Mouse (Mus musculus): ENCODE measurements around the gene Txnrd3.

The Txnrd3 gene

DNA sequence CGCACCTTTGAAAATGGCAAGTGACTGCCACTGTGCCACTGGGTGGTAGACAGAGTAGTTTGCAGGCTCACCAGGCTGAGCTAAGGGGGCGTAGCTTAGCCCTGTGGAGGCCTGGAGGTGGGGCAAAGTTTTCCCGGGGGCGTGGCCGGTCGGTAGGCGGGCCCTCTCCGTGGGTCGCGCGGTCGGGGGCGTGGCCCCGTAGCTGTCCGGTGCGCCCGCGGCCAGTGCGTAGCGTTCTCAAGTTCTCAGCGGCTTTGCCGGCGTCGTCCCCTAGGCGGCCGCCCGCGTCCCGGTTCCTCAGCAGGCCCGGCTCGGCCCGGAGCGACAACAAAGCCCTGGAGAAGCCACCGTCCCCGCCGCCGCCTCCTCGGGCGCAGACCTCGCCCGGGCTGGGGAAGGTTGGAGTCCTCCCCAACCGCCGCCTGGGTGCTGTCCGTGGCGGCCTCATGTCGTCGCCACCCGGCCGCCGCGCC lies at the start of gene Txnrd3:
Txnrd3 (plus strand) TSS at position 191 of the 473 bp plus-strand sequence.
- DNase-seq (ENCODE audit: low read depth), result peak; percentile 92

GRCm38 (mm10) chr6:89595018-89595776 lies 48.6 kb upstream of the Txnrd3 start, which contains the start of gene Chchd6:
Gene Chchd6, minus strand, starts transcription at chr6:89595652.
- DNase-seq (ENCODE audit: low read depth), result peak; percentile 92

GRCm38 (mm10) chr6:89595777-89596146 lies 48.0 kb upstream of the Txnrd3 start:
- no peak for DNase-seq (ENCODE audit: low read depth)

- no peak for DNase-seq (ENCODE audit: low read depth)
These were observed 47.3 kb upstream of the Txnrd3 start for GRCm38 (mm10) chr6:89596510-89596909.

DNA sequence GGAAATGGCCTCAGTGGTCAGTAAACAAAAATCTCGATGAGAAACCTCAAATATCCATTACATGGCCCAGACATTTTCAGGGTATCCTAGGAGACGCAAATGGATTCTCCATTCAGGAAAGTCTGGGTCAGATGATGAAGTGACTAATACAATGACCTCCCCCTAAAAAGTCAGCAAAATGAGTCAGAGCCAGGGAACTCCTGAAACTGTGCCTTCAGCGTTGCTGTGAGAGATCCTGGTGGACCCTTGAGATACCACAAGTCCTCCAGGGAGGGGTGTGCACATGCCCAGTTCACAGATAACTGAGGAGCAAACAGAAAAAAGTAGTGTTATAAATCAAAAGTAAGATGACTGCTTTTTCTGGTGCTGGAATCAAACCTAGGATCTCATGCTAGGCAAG lies 37.7 kb upstream of the Txnrd3 start:
- no peak for DNase-seq (ENCODE audit: low read depth)

- peak; percentile 22 for DNase-seq (ENCODE audit: low read depth)
These were observed 35.8 kb upstream of the Txnrd3 start for GRCm38 (mm10) chr6:89607999-89608398.

DNA sequence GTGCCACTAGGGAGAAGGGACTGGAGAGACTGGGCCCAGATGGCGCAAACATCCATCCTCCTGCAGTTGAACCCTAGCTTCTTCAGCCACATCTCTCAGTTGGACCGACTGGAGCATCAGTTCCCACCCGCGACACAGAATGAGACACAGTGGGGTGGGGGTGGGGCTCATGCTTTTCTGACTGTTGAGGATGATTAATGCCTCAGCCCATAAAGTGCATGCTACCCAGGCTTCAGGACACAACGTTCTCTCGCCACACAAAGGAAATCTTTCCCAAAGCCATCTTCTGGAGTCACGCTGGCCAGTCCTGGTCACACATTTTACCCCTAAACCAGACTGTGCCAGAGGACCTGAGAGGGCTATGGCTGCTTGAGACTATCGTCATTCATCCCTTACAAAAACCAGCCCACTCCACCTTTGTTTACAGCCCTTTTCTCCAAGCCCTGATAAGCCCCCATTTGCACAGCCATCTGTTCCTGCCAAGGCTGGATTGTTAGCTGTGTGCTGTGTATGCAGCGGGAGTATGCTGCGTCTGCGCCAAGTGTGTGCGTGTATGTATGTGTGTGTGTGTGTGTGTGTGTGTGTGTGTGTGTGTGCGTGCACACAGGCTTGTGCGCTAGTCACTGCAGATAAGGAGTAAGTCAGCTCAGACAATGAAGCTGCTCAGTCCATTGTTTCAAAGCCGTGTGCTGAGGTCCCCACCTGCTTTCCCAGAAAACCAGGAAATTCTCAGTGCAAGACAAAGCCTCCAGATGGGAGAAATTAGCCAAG lies 30.3 kb upstream of the Txnrd3 start:
- DNase-seq (ENCODE audit: low read depth), result no peak

DNA sequence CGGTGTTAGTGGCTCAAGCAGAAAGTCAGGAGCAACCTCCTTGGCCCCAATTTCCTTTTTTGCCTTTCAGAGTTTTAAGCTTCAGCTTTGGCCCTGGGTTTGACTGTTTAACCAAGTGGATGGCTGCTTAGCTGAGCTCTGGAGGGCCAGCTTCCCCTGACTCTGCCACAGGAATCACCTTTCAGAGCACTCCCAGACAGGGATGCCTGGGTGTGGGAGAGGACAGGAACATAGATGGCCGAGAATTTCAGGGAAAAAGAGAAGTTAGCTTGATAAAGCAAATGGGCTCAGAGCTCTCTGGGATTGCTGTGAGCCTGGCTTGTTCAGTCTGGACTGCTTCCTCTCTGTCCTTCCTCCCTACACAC lies 29.7 kb upstream of the Txnrd3 start:
- no peak for DNase-seq (ENCODE audit: low read depth)

DNA sequence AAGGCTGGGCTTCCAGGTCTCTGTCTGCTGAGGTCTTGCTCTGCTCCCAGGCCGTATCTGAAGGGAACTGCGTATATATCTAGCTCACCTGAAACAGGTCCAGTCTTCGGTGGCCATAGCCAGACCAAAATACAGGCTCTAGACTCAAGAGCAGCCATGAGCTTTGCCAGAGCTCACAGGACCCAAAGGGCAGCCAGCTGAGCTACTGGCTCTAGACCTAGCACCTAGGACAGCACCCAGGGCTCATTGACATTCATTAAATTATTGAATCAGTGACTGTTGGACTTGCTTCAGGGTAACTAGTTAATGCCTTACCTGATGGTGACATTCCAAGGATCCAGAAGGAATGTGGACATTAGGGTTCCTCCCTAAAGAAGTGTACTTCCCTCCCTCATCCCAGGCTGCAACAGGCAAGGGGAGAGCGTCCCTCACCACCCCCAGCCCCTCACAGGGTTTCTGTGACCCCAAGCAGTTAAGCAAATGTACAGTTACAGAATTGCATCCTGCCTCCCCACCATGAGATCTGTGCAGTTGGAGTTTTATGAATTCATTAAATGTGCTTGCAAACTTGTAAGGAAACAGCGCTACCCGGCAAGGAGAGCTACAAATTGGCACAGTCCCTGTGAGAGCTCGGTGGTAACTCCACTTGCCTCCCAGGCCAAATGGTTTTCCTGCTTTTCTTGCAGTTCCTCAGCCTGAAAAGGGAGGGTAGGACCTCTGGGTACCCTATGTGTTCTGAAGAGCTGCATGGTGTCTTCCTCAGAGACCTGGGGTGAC lies 29.0 kb upstream of the Txnrd3 start:
- DNase-seq (ENCODE audit: low read depth), result no peak

DNA sequence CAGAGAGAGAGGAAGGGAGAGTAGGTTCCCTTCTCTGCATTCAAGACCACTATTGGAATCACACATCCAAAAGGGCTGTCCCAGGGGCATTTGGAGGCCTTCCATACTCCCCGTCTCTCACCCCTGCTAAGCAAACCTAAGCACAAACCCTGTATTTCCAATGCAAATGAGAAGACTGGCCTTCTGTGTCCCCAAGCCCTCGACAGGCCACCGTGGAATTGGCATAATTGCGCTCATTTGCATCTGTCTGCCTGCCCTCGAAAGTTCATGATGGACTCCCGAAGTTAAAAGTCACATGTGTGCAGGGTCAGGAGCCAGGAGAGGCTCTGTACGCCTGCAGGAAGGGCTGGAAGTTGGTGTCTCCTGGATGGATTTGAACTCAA lies 28.4 kb upstream of the Txnrd3 start:
- no peak for DNase-seq (ENCODE audit: low read depth)

DNA sequence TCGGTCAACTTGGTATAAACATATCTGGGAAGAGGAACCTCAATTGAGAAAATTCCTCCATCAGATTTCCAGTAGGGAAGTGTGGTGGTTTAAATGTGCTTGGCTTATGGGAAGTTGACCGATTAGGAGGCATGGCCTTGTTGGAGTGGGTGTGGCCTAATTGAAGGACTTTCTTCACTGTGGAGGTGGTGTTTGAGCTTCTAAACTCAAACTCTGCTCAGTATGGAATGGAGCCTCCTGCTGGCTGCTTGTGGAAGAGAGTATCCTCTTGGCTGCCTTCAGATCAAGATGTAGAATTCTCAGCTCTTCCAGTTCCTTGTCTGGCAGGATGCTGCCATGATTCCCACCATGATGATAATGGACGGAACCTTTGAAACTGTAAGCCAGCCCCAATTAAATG lies 21.1 kb upstream of the Txnrd3 start:
- no peak for DNase-seq (ENCODE audit: low read depth)

DNA sequence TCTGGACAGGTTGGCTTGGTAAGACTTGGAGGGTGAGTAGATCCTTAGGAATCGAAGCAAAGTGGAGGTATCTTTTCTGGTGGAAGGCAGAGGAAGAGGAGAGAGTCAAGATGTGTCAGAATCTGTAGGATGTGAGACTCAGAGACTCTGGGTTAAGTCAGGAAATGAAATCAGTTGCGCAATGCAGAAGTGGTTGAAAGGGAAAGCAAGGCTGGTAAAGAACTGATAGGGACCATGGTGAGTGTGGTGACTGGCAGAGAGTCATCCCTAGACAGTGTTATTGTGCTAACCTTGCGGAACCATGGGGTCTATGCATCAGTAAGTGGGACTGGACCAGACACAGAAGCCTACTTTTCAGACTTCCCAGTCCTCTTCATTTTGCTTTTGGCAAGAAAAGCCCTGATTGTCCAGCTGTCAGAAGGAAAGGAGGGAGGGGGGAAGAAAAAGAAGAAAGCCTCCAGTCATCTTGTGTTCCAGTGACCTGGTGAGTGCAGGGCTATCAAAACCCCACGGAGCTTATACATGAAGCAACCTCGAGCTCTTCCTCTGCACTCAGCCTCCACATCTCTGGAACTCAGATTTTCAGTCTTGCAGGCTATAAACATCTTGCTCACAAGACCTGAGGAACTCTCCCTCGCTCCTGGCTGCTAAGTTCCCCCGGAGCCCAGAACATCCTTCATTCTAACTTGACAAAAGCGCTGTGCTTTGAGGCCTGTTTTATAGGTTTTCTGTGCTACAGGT lies 15.6 kb upstream of the Txnrd3 start:
- DNase-seq (ENCODE audit: low read depth), result no peak

DNA sequence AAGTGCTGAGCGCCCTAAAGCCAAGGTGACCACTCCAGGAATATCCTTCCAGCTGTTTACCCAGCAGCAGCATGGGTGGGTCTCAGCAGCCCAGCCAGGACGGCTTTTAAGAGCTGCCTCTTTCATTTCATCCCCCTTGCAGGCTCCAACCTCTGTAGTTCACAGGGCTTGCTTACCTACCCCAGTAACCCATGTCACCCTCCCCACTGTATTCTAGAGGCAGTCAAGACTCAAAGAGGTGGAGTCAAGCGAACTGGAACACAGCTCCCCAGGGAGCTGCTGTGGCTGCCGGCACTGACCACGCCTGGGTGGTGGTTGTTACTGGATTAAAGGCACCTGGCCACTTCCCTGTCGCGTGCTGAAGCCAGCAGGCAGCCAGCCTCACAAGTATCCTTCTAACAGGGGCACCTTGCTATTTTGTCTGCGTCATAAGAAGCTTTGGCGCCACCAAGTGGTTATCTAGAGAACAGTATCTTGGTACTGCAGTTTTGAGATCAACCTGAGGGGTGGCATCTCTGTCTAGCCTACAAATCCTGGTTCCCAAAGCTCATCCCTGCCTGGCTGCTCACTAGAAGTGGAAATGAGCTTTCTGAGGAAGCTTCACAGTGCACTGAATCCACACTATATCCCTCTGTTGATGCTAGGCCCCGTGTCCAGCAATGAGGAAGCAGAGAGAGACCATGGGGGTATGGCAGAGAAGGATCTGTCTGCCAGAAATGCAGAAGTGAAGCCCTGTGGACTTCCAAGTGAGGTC lies 11.8 kb upstream of the Txnrd3 start:
- DNase-seq (ENCODE audit: low read depth), result peak; percentile 86

DNA sequence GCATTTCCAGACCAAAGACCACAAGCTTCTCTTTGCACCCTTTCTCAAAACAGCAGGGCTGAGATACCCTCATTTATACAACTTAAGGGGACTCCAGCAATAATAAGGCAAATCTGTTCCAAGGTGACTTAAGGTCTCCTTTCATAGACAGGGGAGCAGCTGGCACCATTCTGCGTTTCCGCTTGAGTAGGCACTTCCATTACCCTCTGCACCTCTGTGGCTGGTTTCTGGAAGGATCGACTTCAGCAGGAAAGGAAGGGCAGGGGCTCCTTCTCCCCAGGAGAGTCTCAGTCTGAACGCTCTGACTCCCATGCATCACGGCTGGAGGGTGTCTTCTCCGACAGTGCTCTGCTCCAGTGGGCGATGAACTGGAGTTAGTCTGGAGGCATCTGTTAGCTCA lies 10.7 kb upstream of the Txnrd3 start:
- DNase-seq (ENCODE audit: low read depth), result no peak

DNA sequence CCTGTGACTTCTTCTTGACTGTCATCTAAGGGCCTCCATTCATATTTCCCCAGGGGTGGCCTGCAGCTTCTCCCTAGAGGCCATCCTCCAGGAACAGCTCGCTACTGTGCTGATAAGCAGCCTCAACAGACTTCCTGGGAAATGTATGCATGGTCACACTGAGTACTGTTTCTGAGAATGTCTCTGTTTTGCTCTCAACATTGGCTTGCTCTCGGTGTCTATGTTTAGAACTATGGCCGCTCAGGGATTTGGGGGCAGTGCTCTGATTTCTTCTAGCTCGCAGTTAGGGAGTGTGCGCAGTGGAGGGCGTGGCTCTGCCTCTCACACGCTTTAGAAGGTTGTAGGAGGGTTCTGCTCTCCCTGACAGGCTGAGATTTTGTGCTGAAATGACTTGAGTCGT lies 9.4 kb upstream of the Txnrd3 start:
- DNase-seq (ENCODE audit: low read depth), result no peak

GRCm38 (mm10) chr6:89637977-89638376 lies 5.8 kb upstream of the Txnrd3 start:
- no peak for DNase-seq (ENCODE audit: low read depth)

DNA sequence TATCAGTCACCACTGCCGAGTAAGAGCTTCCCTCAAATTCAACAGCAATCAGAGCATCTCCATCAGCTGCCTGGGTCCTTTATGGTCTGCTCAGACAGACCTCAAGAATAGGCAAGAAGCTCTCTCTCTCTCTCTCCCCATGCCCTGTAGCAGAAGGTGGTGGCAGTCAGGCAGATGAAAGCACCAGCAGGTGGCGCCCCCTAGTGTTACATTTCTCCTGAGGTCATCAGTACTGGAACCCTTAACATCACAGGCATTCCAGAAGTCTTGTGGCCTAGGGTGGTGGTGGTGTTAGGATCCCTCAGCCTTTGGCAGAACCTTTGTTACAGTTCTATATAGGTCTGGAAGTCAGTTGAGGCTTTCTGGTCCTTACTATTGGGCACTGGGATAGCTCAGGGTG lies 4.8 kb upstream of the Txnrd3 start:
- peak; percentile 57 for DNase-seq (ENCODE audit: low read depth)

- DNase-seq (ENCODE audit: low read depth), result peak; percentile 92
These were observed 685 bp downstream of the Txnrd3 start for GRCm38 (mm10) chr6:89644271-89645075.

- no peak for DNase-seq (ENCODE audit: low read depth)
These were observed 6.1 kb downstream of the Txnrd3 start for GRCm38 (mm10) chr6:89649897-89650296.

DNA sequence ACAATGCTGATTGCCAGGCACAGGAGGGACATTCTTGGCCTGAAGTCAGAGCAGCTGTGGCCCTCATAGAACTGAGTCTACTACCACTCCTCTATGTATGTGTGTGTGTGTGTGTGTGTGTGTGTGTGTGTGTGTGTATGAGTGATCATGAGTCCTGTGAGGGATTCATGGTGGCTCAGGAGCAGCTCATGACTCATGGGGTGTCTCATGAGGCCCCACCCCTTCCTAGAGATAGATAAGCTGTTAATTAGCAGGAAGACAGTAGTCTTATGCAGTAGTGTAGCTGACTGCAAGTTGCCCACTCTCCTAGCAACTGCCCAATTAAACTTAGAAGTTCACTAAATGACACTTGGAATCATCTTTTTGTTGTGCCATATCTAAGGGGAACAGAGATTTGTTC lies 8.0 kb downstream of the Txnrd3 start:
- no peak for DNase-seq (ENCODE audit: low read depth)
